Mouse (Mus musculus) kidney, adult 2 months (tissue): ENCODE data around the gene Dync1i1.

ENCODE experiments used
- CTCF ChIP-seq: fragments of 200-500 bp; conservative IDR thresholded peaks from 2 replicates; pipeline ENCODE4 v1.5.1; 2011; ENCODE audit warnings: low read depth, mild to moderate bottlenecking, control low read depth, low read length, moderate library complexity, mixed read lengths; ENCODE audit not compliant: insufficient read depth, insufficient read length
- POLR2A ChIP-seq: fragments of 200-500 bp; IDR thresholded peaks from one replicate; pipeline ENCODE4 v1.6.1; 2011; ENCODE audit warnings: low read depth, low read length, control low read depth

DNA sequence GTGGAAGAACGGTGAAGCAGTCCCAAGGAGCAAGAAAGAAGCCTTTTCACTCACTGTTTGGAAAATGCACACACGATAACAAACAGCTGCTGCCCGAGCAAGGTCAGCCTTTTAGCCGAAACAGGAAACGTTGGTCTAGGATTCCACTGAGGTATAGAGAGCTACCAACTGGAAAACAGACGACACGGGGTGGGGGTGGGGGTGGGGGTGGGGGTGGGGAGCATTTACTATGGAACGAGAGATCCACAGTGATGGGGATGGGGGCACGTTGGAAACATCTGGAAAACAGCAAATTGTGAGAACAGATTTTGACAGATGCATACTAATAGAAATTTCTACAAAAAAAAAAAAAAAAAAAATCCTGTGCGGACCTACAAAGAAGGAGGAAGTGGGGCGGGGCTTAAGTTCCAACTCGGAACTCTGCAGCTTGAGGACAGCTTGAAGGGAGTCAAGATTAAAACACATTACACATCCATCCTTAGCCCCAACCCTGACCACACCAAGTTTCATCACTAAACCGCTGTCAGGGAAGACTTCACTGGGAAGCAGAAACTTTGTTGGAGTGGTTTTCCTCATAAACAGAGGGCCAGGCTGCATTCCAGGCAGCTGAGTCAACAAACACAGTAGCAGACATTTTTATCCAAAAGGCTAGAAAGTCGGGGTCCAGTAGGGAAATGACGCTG, 251.9 kb downstream of the Dync1i1 start:
- TF ChIP-seq CTCF (no peak), POLR2A (no peak)
